Mouse (Mus musculus) gastrocnemius, adult 2 months (tissue): Measurements from ENCODE around the gene Tcl1b2. TPM values are rescaled to one million over a fixed set of nuclear protein-coding genes. Genes with fewer than 3 reads are reported as not detected.
"Not testable (repeated sequence)": the region's sequence is repeated elsewhere in the genome, so short reads cannot be mapped to it uniquely, and the experiment has no call there.

Experiments used
- DNase-seq: peaks from one replicate; pipeline ENCODE4 v3.0.0; 2022
- H3K27ac ChIP-seq: fragments of 200-600 bp; 2 replicates; pipeline ENCODE4 v1.8.1; 2022; ENCODE audit warnings: mild to moderate bottlenecking
- H3K4me3 ChIP-seq: fragments of 200-600 bp; 2 replicates; pipeline ENCODE4 v1.8.1; 2022; ENCODE audit warnings: mild to moderate bottlenecking, moderate library complexity
- CTCF ChIP-seq: fragments of 200-600 bp; IDR thresholded peaks from 2 replicates; pipeline ENCODE4 v1.8.1; 2022; ENCODE audit warnings: antibody characterized with exemption, mild to moderate bottlenecking, moderate library complexity
- intact Hi-C: fragments of 180-260 bp; cut with DNase I; formaldehyde crosslinking; loops from one replicate; pipeline ENCODE4 v1.15.1; 2025
- total RNA-seq, 2 experiments: library from RNA; stranded (reverse); gene quantifications; 2 replicates each; pipeline ENCODE4 v1.2.3; 2021

Gene Tcl1b2
- total RNA-seq, 2 experiments from 2014 or later, result not detected

DNA sequence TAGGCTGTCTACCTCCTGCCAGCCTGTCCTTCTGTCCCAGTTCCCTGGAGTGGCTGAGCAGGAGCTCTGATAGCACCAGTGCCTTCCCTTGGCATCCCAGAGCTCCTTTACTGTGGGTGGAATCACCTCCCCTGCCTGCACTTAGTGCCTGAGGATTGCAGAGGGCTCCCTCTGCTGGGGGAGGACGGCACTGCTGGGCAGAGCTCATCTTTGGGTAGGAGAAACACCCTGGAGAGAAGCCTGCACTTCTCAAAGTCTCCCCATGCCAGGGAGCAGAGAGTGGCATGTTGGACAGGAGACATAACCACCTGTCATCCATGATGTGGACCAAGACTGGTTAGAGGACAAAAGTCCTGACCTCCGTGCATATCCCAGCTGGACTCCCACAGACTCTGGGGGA lies 43.2 kb downstream of the Tcl1b2 start:
- H3K27ac ChIP-seq, DNase-seq, intact Hi-C loops, H3K4me3 ChIP-seq: not testable (repeated sequence)
- peak; percentile 43 for TF ChIP-seq CTCF

DNA sequence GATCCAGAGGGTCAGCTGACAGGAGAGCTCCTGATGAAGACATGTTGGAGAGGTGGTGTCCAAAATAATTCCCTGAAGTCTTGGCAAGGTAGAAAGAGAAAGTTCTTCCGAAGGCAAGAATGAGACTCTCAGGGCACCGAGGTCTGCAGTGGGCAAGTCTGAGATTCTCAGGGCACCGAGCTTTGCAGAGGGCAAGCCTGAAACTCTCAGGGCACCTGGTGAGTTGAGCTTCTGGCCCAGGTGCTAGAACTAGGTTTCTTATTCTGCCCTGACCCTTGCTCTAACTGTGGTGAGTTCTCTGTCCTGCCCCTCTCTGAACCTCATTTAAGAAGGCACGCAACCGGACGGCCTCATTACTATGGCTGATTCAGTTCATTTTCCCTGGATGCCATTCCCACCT lies 44.9 kb downstream of the Tcl1b2 start, which contains the start of gene Tcl1b3:
TSS of gene Tcl1b3 (plus strand) at position 301 of the 400 bp plus-strand sequence.
- H3K27ac ChIP-seq, intact Hi-C loops, DNase-seq: not testable (repeated sequence)

DNA sequence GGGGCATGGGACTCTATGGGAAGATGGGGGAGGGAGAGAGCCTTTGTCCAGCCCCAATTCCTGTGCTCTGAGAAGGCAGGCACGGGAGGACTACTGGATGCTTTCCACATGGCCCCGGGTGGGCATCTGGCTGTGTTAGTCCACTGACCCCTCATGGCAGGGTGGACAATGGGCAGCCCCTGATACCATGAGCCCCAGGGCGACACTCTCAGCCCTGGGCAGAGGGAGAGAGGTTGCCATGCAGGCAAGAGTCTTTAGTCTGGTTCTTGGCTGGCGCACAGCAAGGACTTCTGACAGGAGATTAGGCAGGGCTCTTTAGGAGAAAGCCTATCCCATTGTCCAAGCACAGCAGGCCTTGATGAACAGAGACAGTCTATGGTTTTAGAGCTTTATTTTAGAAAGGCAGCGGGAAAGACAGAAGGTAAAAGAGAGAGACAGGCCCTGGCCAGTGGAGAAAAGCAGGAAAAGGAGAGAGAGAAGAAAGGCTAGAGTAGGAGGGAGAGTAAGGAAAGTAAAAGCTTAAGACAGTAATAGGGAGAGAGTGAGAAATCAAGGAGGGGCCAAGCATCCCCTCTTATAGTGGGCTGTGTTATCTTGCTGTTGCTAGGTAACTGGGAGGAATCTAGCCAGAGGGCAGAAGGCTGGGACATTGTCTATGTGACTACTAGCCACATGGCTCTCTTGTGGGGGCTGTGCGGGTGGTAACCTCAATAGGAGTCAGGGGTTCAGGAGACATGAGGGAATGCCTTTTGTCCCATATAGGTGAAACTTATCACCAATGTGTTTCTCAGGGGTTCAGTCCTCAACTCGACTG lies 54.1 kb downstream of the Tcl1b2 start:
- H3K27ac ChIP-seq, DNase-seq, H3K4me3 ChIP-seq, intact Hi-C loops: not testable (repeated sequence)

More for the DNA sequence above, 44.9 kb downstream of the Tcl1b2 start, which contains the start of gene Tcl1b3:
- H3K4me3 ChIP-seq, result not testable (repeated sequence)

DNA sequence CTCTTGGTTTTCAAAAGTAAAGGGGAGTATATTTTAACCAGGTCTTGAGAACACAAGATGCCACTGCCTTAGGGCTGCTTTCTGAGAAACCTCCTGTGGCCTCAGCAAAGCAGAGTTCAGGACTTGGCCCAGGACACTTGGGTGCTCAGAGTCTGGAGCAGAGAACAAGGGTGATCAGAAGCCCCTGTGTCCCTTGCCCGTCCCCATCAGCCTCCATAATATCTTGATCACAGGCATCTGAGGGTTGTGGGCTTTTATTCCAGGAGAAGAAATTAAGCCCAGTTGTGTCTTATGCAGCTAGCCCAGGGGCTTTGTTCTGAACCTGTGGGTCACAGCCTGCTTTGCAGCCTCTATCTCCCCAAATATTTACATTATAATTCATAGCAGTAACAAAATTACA lies 55.8 kb downstream of the Tcl1b2 start, which contains the start of gene Tcl1b4:
TSS of gene Tcl1b4 (plus strand) at position 301 of the 400 bp plus-strand sequence.
- DNase-seq, H3K4me3 ChIP-seq, H3K27ac ChIP-seq, intact Hi-C loops: not testable (repeated sequence)

Other genes starting within 250 kb of the Tcl1b2 start
- 1 to 10 TPM; 4.1 to 4.7 TPM for gene Syne3, start 136.2 kb upstream of the Tcl1b2 start, total RNA-seq
- 10 to 100 TPM; 57.2 to 72.1 TPM for gene Glrx5, start 113.3 kb upstream of the Tcl1b2 start, total RNA-seq
- not detected for gene Tcl1b1, start 13.7 kb downstream of the Tcl1b2 start, total RNA-seq
- gene Tcl1b5, start 30.3 kb downstream of the Tcl1b2 start, total RNA-seq, result not detected
- not detected for gene Tcl1b3, start 45.0 kb downstream of the Tcl1b2 start, total RNA-seq
- gene Tcl1b4, start 55.9 kb downstream of the Tcl1b2 start, total RNA-seq, result not detected
- gene Tcl1, start 76.8 kb downstream of the Tcl1b2 start, total RNA-seq, result not detected
- not detected for gene Tunar, start 187.9 kb downstream of the Tcl1b2 start, total RNA-seq